Mouse (Mus musculus) heart, postnatal 0 days (tissue): Measurements from ENCODE around the gene Gm20219. TPM values are rescaled to one million over a fixed set of nuclear protein-coding genes. Genes with fewer than 3 reads are reported as not detected.

ENCODE experiments used
- ATAC-seq: fragments of 200-750 bp; cut with Nextera tagmentation; 2 replicates; pipeline ENCODE4 v1.8.0; 2017; ENCODE audit warnings: low read depth, moderate number of reproducible peaks, moderate library complexity; ENCODE audit not compliant: insufficient read depth
- DNase-seq: peaks from one replicate; pipeline ENCODE4 v3.0.0-alpha.2; 2016; ENCODE audit warnings: low spot score
- H3K27ac ChIP-seq: fragments of 300-500 bp; sonication (generic); 2 replicates; pipeline ENCODE4 v1.5.1; 2014; ENCODE audit warnings: low read depth, mild to moderate bottlenecking
- H3K27me3 ChIP-seq: fragments of 300-500 bp; sonication (generic); 2 replicates; pipeline ENCODE4 v1.6.1; 2014; ENCODE audit warnings: low read length, mixed read lengths; ENCODE audit not compliant: control insufficient read depth, insufficient read depth
- H3K36me3 ChIP-seq: fragments of 300-500 bp; sonication (generic); replicated peaks from 2 replicates; pipeline ENCODE4 v1.6.1; 2014; ENCODE audit warnings: low read length, mixed read lengths; ENCODE audit not compliant: control insufficient read depth, insufficient read depth
- H3K4me1 ChIP-seq: fragments of 300-500 bp; sonication (generic); 2 replicates; pipeline ENCODE4 v1.6.1; 2014; ENCODE audit warnings: antibody characterized with exemption; ENCODE audit not compliant: control insufficient read depth, insufficient read depth
- H3K4me2 ChIP-seq: fragments of 300-500 bp; sonication (generic); 2 replicates; pipeline ENCODE4 v1.6.1; 2014; ENCODE audit warnings: low read depth, mild to moderate bottlenecking, low read length, moderate library complexity
- H3K4me3 ChIP-seq: fragments of 300-500 bp; sonication (generic); 2 replicates; pipeline ENCODE4 v1.5.1; 2014; ENCODE audit warnings: low read depth, low read length
- H3K9ac ChIP-seq: fragments of 300-500 bp; sonication (generic); replicated peaks from 2 replicates; pipeline ENCODE4 v1.6.1; 2014; ENCODE audit warnings: low read depth, low read length, mixed read lengths
- H3K9me3 ChIP-seq: fragments of 300-500 bp; sonication (generic); replicated peaks from 2 replicates; pipeline ENCODE4 v1.6.1; 2016; ENCODE audit warnings: low read length; ENCODE audit not compliant: control insufficient read depth
- CTCF ChIP-seq: IDR thresholded peaks from 2 replicates; pipeline ENCODE4 v1.5.1; 2016; ENCODE audit warnings: antibody characterized with exemption, control low read depth, low read depth
- EP300 ChIP-seq: IDR thresholded peaks from 2 replicates; pipeline ENCODE4 v1.6.1; 2016; ENCODE audit warnings: antibody characterized with exemption, low read depth
- WGBS: fragments of 180-500 bp; shearing (Covaris S2); extraction: QIAGEN DNeasy Blood & Tissue Kit; methylation state at CpG from one replicate; pipeline ENCODE4 v1.1.7; 2014; 5-methylcytosine and 5-hydroxymethylcytosine counted together
- polyA plus RNA-seq: library from polyadenylated mRNA; unstranded; fragments of >200 nt; fragmentation: Nextera tagmentation; extraction: Ambion mirVana; gene quantifications from 2 replicates; pipeline ENCODE4 v1.2.1, GENCODE M21; 2015
- total RNA-seq: library from RNA; depleted of rRNA; stranded (reverse); fragments of >200 nt; gene quantifications from 2 replicates; pipeline ENCODE4 v1.2.3, GENCODE M21; 2014; ENCODE audit warnings: low replicate concordance

The Gm20219 gene
- total and polyA plus RNA-seq, 2 experiments from 2014 or later = 0.08 TPM; not detected in 1

DNA sequence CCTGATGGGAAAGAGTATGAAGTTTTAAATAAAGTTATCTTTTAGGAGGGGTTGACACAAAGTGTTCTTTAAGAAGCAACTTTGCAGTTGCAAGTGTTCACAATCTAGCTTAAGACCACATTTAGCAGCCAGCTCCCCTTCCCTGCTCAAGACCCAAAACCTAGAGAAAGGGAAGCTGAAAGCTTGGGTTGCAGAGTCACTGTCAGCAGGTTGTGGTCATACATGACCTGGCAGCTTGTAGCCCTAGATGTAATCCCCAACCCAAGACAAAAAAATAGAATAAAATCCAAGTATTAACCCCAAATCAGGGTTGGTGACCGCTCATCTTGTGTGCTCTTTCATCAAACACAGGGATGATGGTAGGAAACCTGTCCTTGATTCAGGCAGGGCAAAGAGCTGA is 28.9 kb upstream of the Gm20219 start:
- DNase-seq (no peak), ATAC-seq (no peak)
- Histone ChIP-seq H3K9me3 (no peaks in the 10 kb centered on the region), H3K4me1 (peaks cover 21% of the 10 kb centered on the region), H3K4me3 (peak overlapping the region; percentile 99), H3K4me2 (peak overlapping the region; percentile 73), H3K27me3 (no peaks in the 10 kb centered on the region), H3K27ac (no peak overlapping the region), H3K36me3 (peaks cover 66% of the 10 kb centered on the region), H3K9ac (peak overlapping the region; percentile 97)
- no peak for TF ChIP-seq EP300
- TF ChIP-seq CTCF = no peak
- 76% methylated on average over 1 of the region's 1 CpGs for WGBS

DNA sequence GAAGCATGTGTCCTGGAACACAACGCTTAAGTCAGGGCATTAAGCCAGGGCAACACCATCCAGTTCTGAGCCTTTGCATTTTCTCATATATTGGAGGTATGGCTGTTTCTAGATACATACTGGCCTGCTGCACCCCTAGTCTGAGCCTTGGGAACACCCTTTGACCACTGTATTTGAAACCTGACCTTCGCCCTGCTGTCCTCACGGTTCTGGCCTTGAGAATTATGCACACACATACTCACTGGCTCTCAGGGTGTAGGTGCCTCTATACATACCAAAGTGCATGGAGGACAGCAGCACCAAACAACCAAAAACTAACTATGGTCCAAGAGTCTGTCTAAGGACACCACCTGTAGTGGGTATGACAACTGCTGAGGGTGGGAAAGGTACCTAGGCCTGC is 18.8 kb upstream of the Gm20219 start:
- H3K4me3 ChIP-seq = no peak overlapping the region
- WGBS = 95% methylated on average over 3 of the region's 3 CpGs
- no peak overlapping the region for H3K9ac ChIP-seq
- H3K27me3 ChIP-seq = no peaks in the 10 kb centered on the region
- no peaks in the 10 kb centered on the region for H3K4me1 ChIP-seq
- no peak for TF ChIP-seq EP300
- no peak for TF ChIP-seq CTCF
- H3K36me3 ChIP-seq = peaks cover 91% of the 10 kb centered on the region
- H3K9me3 ChIP-seq = no peaks in the 10 kb centered on the region
- no peak overlapping the region for H3K4me2 ChIP-seq
- DNase-seq (no peak), ATAC-seq (no peak)
- H3K27ac ChIP-seq = no peak overlapping the region

DNA sequence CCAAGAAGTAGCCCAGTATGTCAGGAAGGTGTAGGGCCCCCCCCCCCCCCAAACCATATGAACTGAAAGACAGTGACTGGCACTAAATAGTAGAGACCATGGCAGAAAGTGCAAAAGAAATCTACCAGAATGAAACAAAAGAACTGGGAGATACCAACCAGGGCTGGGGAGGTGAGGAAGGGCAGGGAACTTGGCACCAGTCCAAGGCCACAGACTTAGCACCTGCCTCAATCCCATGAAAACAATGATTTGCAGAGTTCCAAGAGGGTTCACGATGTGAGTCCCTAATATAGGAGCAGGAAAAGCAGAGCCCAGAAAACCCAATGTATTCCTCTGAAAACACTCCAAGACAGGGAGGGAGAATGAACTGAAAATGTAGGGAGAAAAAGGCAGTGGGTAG is 18.0 kb upstream of the Gm20219 start:
- no peak overlapping the region for H3K4me2 ChIP-seq
- no peak for ATAC-seq
- H3K9me3 ChIP-seq = no peaks in the 10 kb centered on the region
- H3K36me3 ChIP-seq = peaks cover 91% of the 10 kb centered on the region
- no peak overlapping the region for H3K4me3 ChIP-seq
- no peak for DNase-seq
- no peaks in the 10 kb centered on the region for H3K4me1 ChIP-seq
- no peak overlapping the region for H3K27ac ChIP-seq
- no peak overlapping the region for H3K9ac ChIP-seq
- WGBS = 35% methylated on average over 1 of the region's 1 CpGs
- H3K27me3 ChIP-seq = no peaks in the 10 kb centered on the region
- TF ChIP-seq CTCF = no peak
- TF ChIP-seq EP300 = no peak

DNA sequence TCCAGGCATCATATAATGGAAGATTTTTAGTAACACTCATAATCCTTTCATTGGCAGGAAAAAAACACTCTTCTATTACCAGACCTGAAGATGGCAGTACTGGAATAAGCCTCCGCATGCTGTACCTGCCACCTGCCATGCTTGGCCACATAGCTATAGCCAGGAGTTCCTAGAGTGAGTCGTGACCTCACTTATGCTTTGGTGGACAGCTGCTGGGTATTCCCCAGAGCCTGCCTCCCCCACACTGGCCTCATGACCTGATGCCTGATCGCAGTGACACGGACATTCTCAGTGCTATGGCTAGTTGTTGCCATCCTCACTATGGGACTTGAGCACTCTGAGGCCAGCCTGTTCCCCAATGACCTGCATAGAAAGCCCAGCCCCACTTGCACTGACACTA is 16.1 kb upstream of the Gm20219 start:
- ATAC-seq = no peak
- TF ChIP-seq CTCF = no peak
- no peak for TF ChIP-seq EP300
- H3K9me3 ChIP-seq = no peaks in the 10 kb centered on the region
- no peaks in the 10 kb centered on the region for H3K27me3 ChIP-seq
- H3K27ac ChIP-seq = no peak overlapping the region
- no peak overlapping the region for H3K4me3 ChIP-seq
- DNase-seq = no peak
- WGBS = 83% methylated on average over 4 of the region's 4 CpGs
- no peak overlapping the region for H3K9ac ChIP-seq
- peaks cover 97% of the 10 kb centered on the region for H3K36me3 ChIP-seq
- H3K4me1 ChIP-seq = no peaks in the 10 kb centered on the region
- H3K4me2 ChIP-seq = no peak overlapping the region

DNA sequence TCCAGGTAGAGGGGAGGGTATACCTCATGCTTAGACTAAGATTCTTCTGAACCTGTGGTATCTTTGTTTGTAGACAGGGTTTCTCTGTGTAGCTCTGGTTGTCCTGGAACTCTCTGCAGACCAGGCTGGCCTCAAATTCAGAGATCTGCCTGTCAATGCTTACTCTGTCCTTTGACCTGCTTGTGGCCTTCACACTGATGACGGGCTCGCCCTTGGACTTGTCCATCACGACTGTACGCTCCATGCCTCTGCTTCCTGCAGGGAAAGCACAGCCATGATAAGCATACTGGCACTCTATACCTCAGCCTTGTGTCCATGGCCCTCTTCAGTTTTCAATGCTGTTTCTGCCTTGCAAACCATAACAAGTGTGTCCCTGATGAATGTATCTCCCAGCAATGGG is 13.2 kb upstream of the Gm20219 start:
- ATAC-seq = no peak
- Histone ChIP-seq H3K27ac (no peak overlapping the region), H3K36me3 (peaks cover 99% of the 10 kb centered on the region), H3K9me3 (no peaks in the 10 kb centered on the region), H3K4me2 (no peak overlapping the region), H3K4me1 (no peaks in the 10 kb centered on the region), H3K27me3 (no peaks in the 10 kb centered on the region), H3K4me3 (no peak overlapping the region), H3K9ac (no peak overlapping the region)
- 77% methylated on average over 4 of the region's 4 CpGs for WGBS
- TF ChIP-seq EP300 (no peak), CTCF (no peak)
- DNase-seq = no peak

DNA sequence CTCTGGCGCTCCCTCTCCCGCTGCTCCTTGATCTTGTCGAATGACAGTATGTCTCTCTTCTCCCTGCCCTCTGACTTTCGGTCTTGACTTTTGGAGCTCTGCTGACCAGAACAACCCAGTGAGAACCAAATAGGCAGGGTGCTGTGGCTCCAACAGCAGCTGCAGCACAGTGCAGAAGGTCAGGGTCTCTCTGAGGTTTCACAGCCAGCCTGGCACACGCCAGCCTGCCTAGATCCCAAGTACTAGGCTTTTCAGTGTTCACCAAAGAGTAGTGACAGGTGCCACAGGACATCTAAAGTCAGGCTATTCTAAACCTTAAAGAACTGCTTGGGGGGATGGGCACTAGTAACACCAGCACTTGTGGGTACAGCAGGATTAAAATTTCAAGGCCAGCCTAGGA is 12.7 kb upstream of the Gm20219 start:
- no peak overlapping the region for H3K4me2 ChIP-seq
- H3K9me3 ChIP-seq = no peaks in the 10 kb centered on the region
- DNase-seq (no peak), ATAC-seq (no peak)
- H3K36me3 ChIP-seq = peaks cover 99% of the 10 kb centered on the region
- no peaks in the 10 kb centered on the region for H3K4me1 ChIP-seq
- no peak overlapping the region for H3K27ac ChIP-seq
- no peaks in the 10 kb centered on the region for H3K27me3 ChIP-seq
- no peak overlapping the region for H3K9ac ChIP-seq
- H3K4me3 ChIP-seq = no peak overlapping the region
- WGBS = 93% methylated on average over 5 of the region's 5 CpGs
- TF ChIP-seq CTCF (no peak), EP300 (no peak)
